Mouse (Mus musculus): Measurements from ENCODE around the gene Ufsp2.

The Ufsp2 gene

GRCm38 (mm10) chr8:45975126-45975836 lies at the start of gene Ufsp2, which contains the start of gene 1700029J07Rik:
Gene Ufsp2 (plus strand): TSS chr8:45975528.
Gene 1700029J07Rik (minus strand): TSS chr8:45975252.
- peak; percentile 96 for DNase-seq (ENCODE audit: low spot score in 2 of 2)

GRCm38 (mm10) chr8:45934582-45935014 lies 40.7 kb upstream of the Ufsp2 start, which contains the start of gene Ccdc110:
Gene Ccdc110 (plus strand): TSS chr8:45934619.
- peak; percentile 70 to 89 for DNase-seq (ENCODE audit: low spot score in 2 of 2)

- no peak for DNase-seq (ENCODE audit: low spot score in 2 of 2)
These were observed 38.3 kb upstream of the Ufsp2 start for GRCm38 (mm10) chr8:45936986-45937385.

GRCm38 (mm10) chr8:45946283-45946682 lies 29.0 kb upstream of the Ufsp2 start:
- DNase-seq (ENCODE audit: low spot score in 2 of 2), result no peak

- DNase-seq (ENCODE audit: low spot score in 2 of 2), result no peak
These were observed 24.7 kb upstream of the Ufsp2 start for GRCm38 (mm10) chr8:45950622-45951021.

- DNase-seq (ENCODE audit: low spot score in 2 of 2), result no peak
These were observed 4.4 kb upstream of the Ufsp2 start for GRCm38 (mm10) chr8:45970894-45971293.

- no peak for DNase-seq (ENCODE audit: low spot score in 2 of 2)
These were observed 1.3 kb upstream of the Ufsp2 start for GRCm38 (mm10) chr8:45973988-45974505.

- DNase-seq (ENCODE audit: low spot score in 2 of 2), result no peak
These were observed 625 bp downstream of the Ufsp2 start for GRCm38 (mm10) chr8:45975837-45976468.

GRCm38 (mm10) chr8:45986665-45987064 lies 11.3 kb downstream of the Ufsp2 start:
- DNase-seq (ENCODE audit: low spot score in 2 of 2), result no peak

- no peak for DNase-seq (ENCODE audit: low spot score in 2 of 2)
These were observed 12.9 kb downstream of the Ufsp2 start for GRCm38 (mm10) chr8:45988189-45988588.

GRCm38 (mm10) chr8:45990631-45991310 lies 15.4 kb downstream of the Ufsp2 start:
- no peak for DNase-seq (ENCODE audit: low spot score in 2 of 2)

- DNase-seq (ENCODE audit: low spot score in 2 of 2), result peak in 1 of 2 experiments; percentile 39
These were observed 18.8 kb downstream of the Ufsp2 start for GRCm38 (mm10) chr8:45994111-45994510.

- no peak for DNase-seq (ENCODE audit: low spot score in 2 of 2)
These were observed 20.2 kb downstream of the Ufsp2 start for GRCm38 (mm10) chr8:45995576-45995975.

- DNase-seq (ENCODE audit: low spot score in 2 of 2), result no peak
These were observed 22.9 kb downstream of the Ufsp2 start for GRCm38 (mm10) chr8:45998228-45998627.

- DNase-seq (ENCODE audit: low spot score in 2 of 2), result no peak
These were observed 23.9 kb downstream of the Ufsp2 start, which contains the start of gene Lrp2bp for GRCm38 (mm10) chr8:45999138-45999783. Gene Lrp2bp (plus strand): TSS chr8:45999303.

GRCm38 (mm10) chr8:45999784-46000705 lies 24.7 kb downstream of the Ufsp2 start:
- peak; percentile 96 to 97 for DNase-seq (ENCODE audit: low spot score in 2 of 2)

- DNase-seq (ENCODE audit: low spot score in 2 of 2), result no peak
These were observed 30.3 kb downstream of the Ufsp2 start, which contains the start of gene Ankrd37 for GRCm38 (mm10) chr8:46005596-46005995. Gene Ankrd37 (minus strand): TSS chr8:46005707.

GRCm38 (mm10) chr8:46007050-46007672 lies 31.8 kb downstream of the Ufsp2 start:
- no peak for DNase-seq (ENCODE audit: low spot score in 2 of 2)

- DNase-seq (ENCODE audit: low spot score in 2 of 2), result no peak
These were observed 35.0 kb downstream of the Ufsp2 start for GRCm38 (mm10) chr8:46010306-46010705.
